ENCODE assay signal across 8 mouse cellular contexts in the genomic region with DNA sequence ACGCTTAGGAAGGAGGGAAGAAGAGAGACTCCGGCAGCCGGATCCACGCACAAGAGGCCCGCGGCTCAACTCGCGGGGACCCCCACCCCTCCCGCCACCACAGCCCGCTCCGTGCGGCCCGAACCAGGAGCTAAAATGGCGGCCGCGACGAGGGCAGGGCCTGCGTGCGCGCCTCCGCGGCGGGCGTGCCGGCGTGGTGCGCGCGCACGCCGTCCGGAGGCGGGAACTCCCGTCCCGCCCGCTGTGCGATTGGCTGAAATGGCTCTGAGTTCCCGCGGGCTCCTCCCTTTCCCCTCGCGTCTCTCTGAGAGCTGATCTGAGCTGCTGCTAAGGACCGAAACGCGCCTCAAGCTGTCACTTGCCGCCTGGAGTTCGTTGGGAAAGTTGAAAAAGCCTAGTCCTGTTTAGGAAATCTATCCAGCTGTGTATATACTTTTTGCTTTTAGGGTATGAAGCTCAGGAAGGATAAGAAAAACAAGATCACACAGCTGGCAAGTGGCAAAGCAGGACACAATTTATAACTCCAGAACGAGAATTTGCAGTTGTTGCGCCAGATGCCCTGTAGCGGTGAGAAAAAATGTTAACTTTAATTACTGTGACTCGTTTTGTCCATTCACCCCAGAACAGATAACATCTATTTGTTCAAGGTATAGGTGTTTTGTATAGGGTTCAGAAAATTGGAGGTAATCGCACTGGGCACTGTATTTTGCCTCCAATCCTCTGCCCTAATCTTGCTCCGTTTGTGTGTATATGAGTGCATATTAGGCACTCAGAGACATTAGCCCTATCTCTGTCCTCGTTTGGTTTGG. TPM values are rescaled to one million over a fixed set of nuclear protein-coding genes. Genes with fewer than 3 reads are reported as not detected.
A peak's percentile ranks its signal among the peaks of the same experiment; 100 is the strongest.
DNase-seq lines count a peak whose midpoint lies in the region; ATAC-seq lines count a peak whose summit lies in the region.

A gene (minus strand): TSS at position 144 of the 809 bp plus-strand sequence.

- H3K36me3 ChIP-seq in intestine, embryonic 14.5 days (ENCODE audit: control insufficient read depth, insufficient read depth, low read length), result no peaks in the 10 kb centered on the region

- no peaks in the 10 kb centered on the region for H3K9me3 ChIP-seq in intestine, embryonic 14.5 days (ENCODE audit: control insufficient read depth, low read length)

- peak within 1 kb of the TSS; percentile 97 for H3K9ac ChIP-seq in intestine, embryonic 14.5 days (ENCODE audit: low read length)

- WGBS in intestine, embryonic 14.5 days, result under 1% methylated on average over 53 of the region's 53 CpGs

- DNase-seq in adrenal gland, adult 18-20 months (ENCODE audit: low spot score in 2 of 2), result peak; percentile 84 to 85
- peak; percentile 97 for DNase-seq in embryo, embryonic 11 days
- DNase-seq in gastrocnemius, postnatal 25 days, result peak; percentile 93
- peak; percentile 93 for DNase-seq in intestine, embryonic 14.5 days (ENCODE audit: low spot score)
- peak; percentile 94 to 95 for DNase-seq in left cerebral cortex, postnatal 14 days (ENCODE audit: low spot score in 2 of 2)
- DNase-seq in mesoderm, embryonic 11.5 days (ENCODE audit: low read depth, low spot score), result peak; percentile 97
- DNase-seq in right cerebral cortex, postnatal 36 days (ENCODE audit: low spot score in 2 of 2), result peak; percentile 87 to 93
- peak; percentile 91 for DNase-seq in yolk sac, embryonic 10.5 days (ENCODE audit: low spot score)

- no peaks in the 10 kb centered on the region for H3K27me3 ChIP-seq in intestine, embryonic 14.5 days (replicated peaks; ENCODE audit: control insufficient read depth, insufficient read depth, low read length)

- intact Hi-C loops in left cerebral cortex, postnatal 14 days (cut with DNase I), result no loop called here

- peak within 1 kb of the TSS; percentile 73 for H3K4me2 ChIP-seq in intestine, embryonic 14.5 days (ENCODE audit: low read length)

- H3K27ac ChIP-seq in intestine, embryonic 14.5 days (ENCODE audit: low read depth), result peak within 1 kb of the TSS; percentile 96

- peak; percentile 98 for ATAC-seq in intestine, embryonic 14.5 days (replicated peaks; ENCODE audit: low FRiP score, low TSS enrichment, low read depth)

- H3K4me1 ChIP-seq in intestine, embryonic 14.5 days (replicated peaks; ENCODE audit: control insufficient read depth, insufficient read depth, low read length), result peaks cover 23% of the 10 kb centered on the region

- H3K4me3 ChIP-seq in intestine, embryonic 14.5 days (ENCODE audit: low read depth, low read length), result peak within 1 kb of the TSS; percentile 70

RNA-seq across cellular contexts. Expression of the gene that starts here (rescaled TPM):
- 100 to 1,000 TPM; 111 to 123 TPM for total RNA-seq in adrenal gland, adult 18-20 months (2021)
- total RNA-seq in gastrocnemius, postnatal 25 days (2021), result 10 to 100 TPM; 33.4 to 34.6 TPM
- polyA plus RNA-seq in intestine, embryonic 14.5 days (2014; fragmentation: Nextera tagmentation; extraction: Ambion mirVana), result 95.9 and 96.3 TPM in 2 replicates
- total RNA-seq in left cerebral cortex, postnatal 14 days (2021), result 10 to 100 TPM; 82.5 to 82.7 TPM

Comparison
In these comparisons a context has a peak if more than half of its experiments do, and no peak if none do; other contexts are left out.
1. Peak in every context shown above with its lines: DNase-seq, ATAC-seq, H3K4me3 ChIP-seq and H3K27ac ChIP-seq.